In the genomic region with DNA sequence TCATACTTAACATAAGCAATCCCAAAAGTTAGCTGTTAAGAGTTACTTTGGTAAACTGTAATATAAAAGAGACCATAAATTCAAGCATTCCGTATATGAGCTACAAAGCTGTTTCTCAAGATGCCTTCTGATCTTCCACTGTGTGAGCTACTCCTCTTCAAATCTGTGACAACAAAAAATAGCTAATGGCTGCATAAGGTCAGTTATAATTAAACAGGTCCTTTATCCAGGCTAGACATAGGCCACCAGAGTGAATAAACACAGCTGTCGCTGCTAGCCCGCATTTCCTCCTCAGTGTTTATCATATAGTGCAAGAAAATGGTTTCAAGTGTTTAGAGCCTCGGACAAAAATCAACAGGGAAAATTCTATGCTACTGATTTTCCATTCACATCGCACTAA, we compare ENCODE assay signal across 23 mouse cellular contexts.
DNase-seq lines count a peak whose midpoint lies in the region; ATAC-seq lines count a peak whose summit lies in the region.
"Had no signal": no experiment of that assay in that cellular context is flagged by ENCODE, and none has a peak within 500 bp of the region (broad histone marks: within the 10 kb centered on the region; RNA-seq: fewer than 3 reads in every experiment).

No protein-coding gene starts in this region.

- H3K4me2 ChIP-seq in kidney, embryonic 15.5 days = no peak overlapping the region
- no peak overlapping the region for H3K4me2 ChIP-seq in lung, embryonic 15.5 days
- no peak overlapping the region for H3K4me2 ChIP-seq in intestine, embryonic 16.5 days (ENCODE audit: low read depth, low read length)
- H3K4me2 ChIP-seq in midbrain, embryonic 11.5 days = no peak overlapping the region
- H3K4me2 ChIP-seq: embryonic facial prominence, embryonic 12.5 days; embryonic facial prominence, embryonic 15.5 days; heart, embryonic 11.5 days had no signal

- H3K27me3 ChIP-seq in kidney, embryonic 15.5 days = no peaks in the 10 kb centered on the region
- H3K27me3 ChIP-seq in lung, embryonic 15.5 days = no peaks in the 10 kb centered on the region
- H3K27me3 ChIP-seq in intestine, embryonic 16.5 days (replicated peaks; ENCODE audit: control insufficient read depth, insufficient read depth, low read length) = no peaks in the 10 kb centered on the region
- no peaks in the 10 kb centered on the region for H3K27me3 ChIP-seq in midbrain, embryonic 11.5 days (ENCODE audit: control insufficient read depth, insufficient read depth, low read length)
- H3K27me3 ChIP-seq: embryonic facial prominence, embryonic 12.5 days; embryonic facial prominence, embryonic 15.5 days had no signal

- 50% methylated on average over 5 of the region's 5 CpGs for WGBS in kidney, embryonic 15.5 days
- 27% methylated on average over 5 of the region's 5 CpGs for WGBS in lung, embryonic 15.5 days
- 51% methylated on average over 5 of the region's 5 CpGs for WGBS in intestine, embryonic 16.5 days
- 83% methylated on average over 5 of the region's 5 CpGs for WGBS in midbrain, embryonic 11.5 days

- no peaks in the 10 kb centered on the region for H3K36me3 ChIP-seq in kidney, embryonic 15.5 days
- H3K36me3 ChIP-seq in lung, embryonic 15.5 days = no peaks in the 10 kb centered on the region
- H3K36me3 ChIP-seq in intestine, embryonic 16.5 days (ENCODE audit: control insufficient read depth, insufficient read depth, low read length) = no peaks in the 10 kb centered on the region
- H3K36me3 ChIP-seq in midbrain, embryonic 11.5 days (ENCODE audit: control insufficient read depth, insufficient read depth, low read length) = no peaks in the 10 kb centered on the region
- H3K36me3 ChIP-seq: embryonic facial prominence, embryonic 12.5 days; embryonic facial prominence, embryonic 15.5 days had no signal

- H3K27ac ChIP-seq in kidney, embryonic 15.5 days = no peak overlapping the region
- no peak overlapping the region for H3K27ac ChIP-seq in lung, embryonic 15.5 days
- no peak overlapping the region for H3K27ac ChIP-seq in intestine, embryonic 16.5 days (ENCODE audit: low read length)
- no peak overlapping the region for H3K27ac ChIP-seq in midbrain, embryonic 11.5 days (ENCODE audit: low read depth, low read length)
- H3K27ac ChIP-seq: embryonic facial prominence, embryonic 12.5 days; embryonic facial prominence, embryonic 15.5 days; gastrocnemius, adult 2 months had no signal

- no peak overlapping the region for H3K4me3 ChIP-seq in kidney, embryonic 15.5 days (replicated peaks)
- no peak overlapping the region for H3K4me3 ChIP-seq in lung, embryonic 15.5 days
- no peak overlapping the region for H3K4me3 ChIP-seq in intestine, embryonic 16.5 days (ENCODE audit: low read length)
- no peak overlapping the region for H3K4me3 ChIP-seq in midbrain, embryonic 11.5 days (ENCODE audit: low read depth, low read length)
- H3K4me3 ChIP-seq: embryonic facial prominence, embryonic 12.5 days; embryonic facial prominence, embryonic 15.5 days; gastrocnemius, adult 2 months had no signal

- no peaks in the 10 kb centered on the region for H3K4me1 ChIP-seq in kidney, embryonic 15.5 days
- 0 out of 2 replicates have a peak, but pooled peaks cover 5% of the 10 kb centered on the region for H3K4me1 ChIP-seq in lung, embryonic 15.5 days
- no peaks in the 10 kb centered on the region for H3K4me1 ChIP-seq in intestine, embryonic 16.5 days (ENCODE audit: control insufficient read depth, insufficient read depth, low read length)
- no peaks in the 10 kb centered on the region for H3K4me1 ChIP-seq in midbrain, embryonic 11.5 days (ENCODE audit: control insufficient read depth, insufficient read depth, low read length)
- H3K4me1 ChIP-seq: embryonic facial prominence, embryonic 12.5 days; embryonic facial prominence, embryonic 15.5 days had no signal

- DNase-seq in kidney, adult 18-20 months = no peak
- DNase-seq in kidney, postnatal 4 days = peak; percentile 13 to 16
- DNase-seq in kidney, adult 9 months = no peak
- no peak for DNase-seq in lung, adult 18-20 months
- no peak for DNase-seq in midbrain, embryonic 11.5 days (ENCODE audit: low spot score, missing footprints)
- DNase-seq: adrenal gland, adult 2 months; adrenal gland, postnatal 14 days; cerebellum, adult 11 months; cerebellum, adult 2 months; cerebellum, adult 9-11 months; cerebellum, postnatal 25 days; forebrain, postnatal 0 days; gastrocnemius, adult 2 months; gastrocnemius, postnatal 14 days; heart, adult 11 months had no signal

- H3K9ac ChIP-seq in kidney, embryonic 15.5 days = no peak overlapping the region
- no peak overlapping the region for H3K9ac ChIP-seq in lung, embryonic 15.5 days
- H3K9ac ChIP-seq in intestine, embryonic 16.5 days (ENCODE audit: low read depth, low read length) = no peak overlapping the region
- no peak overlapping the region for H3K9ac ChIP-seq in midbrain, embryonic 11.5 days (ENCODE audit: low read length)
- H3K9ac ChIP-seq: embryonic facial prominence, embryonic 12.5 days; embryonic facial prominence, embryonic 15.5 days; forebrain, postnatal 0 days had no signal

- no peaks in the 10 kb centered on the region for H3K9me3 ChIP-seq in kidney, embryonic 15.5 days (replicated peaks)
- no peaks in the 10 kb centered on the region for H3K9me3 ChIP-seq in lung, embryonic 15.5 days
- H3K9me3 ChIP-seq in intestine, embryonic 16.5 days (ENCODE audit: control insufficient read depth, low read length) = peaks cover 5% of the 10 kb centered on the region; the same call in 1 of the 2 replicates
- H3K9me3 ChIP-seq in midbrain, embryonic 11.5 days (ENCODE audit: control insufficient read depth, low read length) = no peaks in the 10 kb centered on the region
- H3K9me3 ChIP-seq: embryonic facial prominence, embryonic 12.5 days; embryonic facial prominence, embryonic 15.5 days had no signal

- peak; percentile 70 for ATAC-seq in kidney, embryonic 15.5 days (replicated peaks; ENCODE audit: low FRiP score)
- peak; percentile 83; the same call in 1 of the 2 replicates for ATAC-seq in lung, embryonic 15.5 days (ENCODE audit: borderline replicate concordance, extremely low read depth, low FRiP score, low TSS enrichment)
- ATAC-seq in intestine, embryonic 16.5 days = peak; percentile 75
- no peak for ATAC-seq in midbrain, embryonic 11.5 days (ENCODE audit: low FRiP score)
- ATAC-seq: CD4-positive, CD25-positive, alpha-beta regulatory T cell, adult 4 months; forebrain, embryonic 14.5 days; forebrain, postnatal 0 days had no signal

Comparison
In these comparisons a context has a peak if more than half of its experiments do, and no peak if none do; other contexts are left out.
1. DNase-seq: peak in kidney, postnatal 4 days (2 of 2); none in kidney, adult 18-20 months (single experiment), kidney, adult 9 months (single experiment), lung, adult 18-20 months (0 of 2) and midbrain, embryonic 11.5 days (single experiment).